Mouse (Mus musculus) CD4-positive, CD25-positive, alpha-beta regulatory T cell, adult 2 months (primary cell): Measurements from ENCODE around the gene Itgae.

Source experiments
- DNase-seq: peaks from one replicate; pipeline ENCODE4 v3.0.0-alpha.2; 2012; ENCODE audit warnings: low read depth, low spot score

Itgae gene

GRCm38 (mm10) chr11:73194444-73194843 is 104.1 kb downstream of the Itgae start:
- DNase-seq, result no peak
